Mouse (Mus musculus) MEL (cell line): ENCODE data around the gene Tmem121. TPM values are rescaled to one million over a fixed set of nuclear protein-coding genes. Genes with fewer than 3 reads are reported as not detected.

Experiments used
- DNase-seq: peaks from one replicate; pipeline ENCODE4 v3.0.0; 2011; ENCODE audit warnings: low read depth, low spot score
- H3K27ac ChIP-seq: 2 replicates; pipeline ENCODE4 v1.5.1; 2012; ENCODE audit warnings: low read depth, mild to moderate bottlenecking, control low read depth, low read length, moderate library complexity; ENCODE audit not compliant: control insufficient read depth
- H3K27me3 ChIP-seq, 2 experiments: fragments of 150-350 bp in 1 of 2; sonication (generic) in 1 of 2; 2 replicates each; pipeline ENCODE4 v1.6.1; 2012; ENCODE audit warnings: low read length in 2 of 2, mild to moderate bottlenecking in 2 of 2, improper control_type of control experiment in 1 of 2, moderate library complexity in 1 of 2; ENCODE audit not compliant: insufficient read depth in 2 of 2, control insufficient read depth in 1 of 2
- H3K36me3 ChIP-seq, 2 experiments: 2 replicates each; pipeline ENCODE4 v1.6.1; 2012 to 2014; ENCODE audit warnings: low read length in 2 of 2, improper control_type of control experiment in 1 of 2, inconsistent platforms in 1 of 2, mild to moderate bottlenecking in 1 of 2; ENCODE audit not compliant: insufficient read depth in 2 of 2, control insufficient read depth in 1 of 2
- H3K4me1 ChIP-seq, 2 experiments: fragments of 150-350 bp in 1 of 2; sonication (generic) in 1 of 2; 2 replicates each; pipeline ENCODE4 v1.6.1; 2012; ENCODE audit warnings: low read length in 2 of 2, improper control_type of control experiment in 1 of 2, mild to moderate bottlenecking in 1 of 2; ENCODE audit not compliant: insufficient read depth in 2 of 2, control insufficient read depth in 1 of 2
- H3K4me3 ChIP-seq, 2 experiments: fragments of 150-350 bp in 1 of 2; sonication (generic) in 1 of 2; 2 replicates each; pipeline ENCODE4 v1.5.1; 2012; ENCODE audit warnings: low read depth in 2 of 2, low read length in 2 of 2, mild to moderate bottlenecking in 2 of 2, moderate library complexity in 2 of 2, control low read depth in 1 of 2, improper control_type of control experiment in 1 of 2; ENCODE audit not compliant: control insufficient read depth in 1 of 2, insufficient read depth in 1 of 2
- H3K79me2 ChIP-seq: 2 replicates; pipeline ENCODE4 v1.6.1; 2012; ENCODE audit warnings: mild to moderate bottlenecking, low read length, moderate library complexity; ENCODE audit not compliant: control insufficient read depth, poor library complexity, insufficient read depth
- H3K9ac ChIP-seq: 2 replicates; pipeline ENCODE4 v1.6.1; 2012; ENCODE audit warnings: low read depth, mild to moderate bottlenecking, control low read depth, low read length, moderate library complexity; ENCODE audit not compliant: control insufficient read depth, poor library complexity, severe bottlenecking
- H3K9me3 ChIP-seq: fragments of 150-350 bp; sonication (generic); replicated peaks from 2 replicates; pipeline ENCODE4 v1.6.1; 2012; ENCODE audit warnings: mild to moderate bottlenecking, low read length, improper control_type of control experiment, moderate library complexity; ENCODE audit not compliant: insufficient read depth
- BHLHE40 ChIP-seq: IDR thresholded peaks from 2 replicates; pipeline ENCODE4 v1.6.1; 2012; ENCODE audit warnings: low read depth, mild to moderate bottlenecking, inconsistent platforms, low read length, improper control_type of control experiment, borderline replicate concordance
- CTCF ChIP-seq, 3 experiments: IDR thresholded peaks in 2 of 3; conservative IDR thresholded peaks in 1 of 3; 2 replicates each; pipeline ENCODE4 v1.5.1; 2011 to 2012; ENCODE audit warnings: low read length in 3 of 3, low read depth in 2 of 3, mild to moderate bottlenecking in 2 of 3, improper control_type of control experiment in 1 of 3, inconsistent platforms in 1 of 3, mixed read lengths in 1 of 3, moderate library complexity in 1 of 3; ENCODE audit not compliant: control insufficient read depth in 1 of 3, insufficient read depth in 1 of 3, poor library complexity in 1 of 3, severe bottlenecking in 1 of 3
- E2F4 ChIP-seq: IDR thresholded peaks from 2 replicates; pipeline ENCODE4 v1.6.1; 2011; ENCODE audit warnings: low read depth, low read length, improper control_type of control experiment, borderline replicate concordance
- EP300 ChIP-seq, 2 experiments: IDR thresholded peaks; 2 replicates each; pipeline ENCODE4 v1.6.1; 2011; ENCODE audit warnings: improper control_type of control experiment in 2 of 2, low read length in 2 of 2, low read depth in 1 of 2, mild to moderate bottlenecking in 1 of 2
- ETS1 ChIP-seq: IDR thresholded peaks from 2 replicates; pipeline ENCODE4 v1.6.1; 2012; ENCODE audit warnings: low read depth, mild to moderate bottlenecking, inconsistent platforms, low read length, improper control_type of control experiment, moderate library complexity
- GABPA ChIP-seq: IDR thresholded peaks from 2 replicates; pipeline ENCODE4 v1.6.1; 2012; ENCODE audit warnings: low read depth, mild to moderate bottlenecking, inconsistent platforms, low read length, improper control_type of control experiment, moderate library complexity
- GATA1 ChIP-seq: IDR thresholded peaks from 2 replicates; pipeline ENCODE4 v1.6.1; 2011; ENCODE audit warnings: low read depth, low read length, improper control_type of control experiment
- MAFK ChIP-seq: IDR thresholded peaks from 2 replicates; pipeline ENCODE4 v1.6.1; 2011; ENCODE audit warnings: low read depth, mild to moderate bottlenecking, low read length, improper control_type of control experiment, borderline replicate concordance
- MAX ChIP-seq: IDR thresholded peaks from 2 replicates; pipeline ENCODE4 v1.6.1; 2011; ENCODE audit warnings: low read length, improper control_type of control experiment
- NRF1 ChIP-seq: IDR thresholded peaks from 2 replicates; pipeline ENCODE4 v1.6.1; 2014; ENCODE audit warnings: low read depth, mild to moderate bottlenecking, inconsistent platforms, low read length, improper control_type of control experiment, moderate library complexity; ENCODE audit not compliant: poor library complexity, insufficient read depth, severe bottlenecking
- POLR2A ChIP-seq, 2 experiments: IDR thresholded peaks; 2 replicates each; pipeline ENCODE4 v1.6.1; 2011 to 2012; ENCODE audit warnings: low read length in 2 of 2, mild to moderate bottlenecking in 2 of 2, control low read depth in 1 of 2, improper control_type of control experiment in 1 of 2, low read depth in 1 of 2, moderate library complexity in 1 of 2; ENCODE audit not compliant: control insufficient read depth in 1 of 2, insufficient read depth in 1 of 2, poor library complexity in 1 of 2
- POLR2AphosphoS5 ChIP-seq: IDR thresholded peaks from 2 replicates; pipeline ENCODE4 v1.6.1; 2012; ENCODE audit warnings: low read depth, borderline replicate concordance, mild to moderate bottlenecking, inconsistent platforms, low read length, moderate library complexity, mixed read lengths
- RCOR1 ChIP-seq: IDR thresholded peaks from 2 replicates; pipeline ENCODE4 v1.6.1; 2012; ENCODE audit warnings: low read depth, mild to moderate bottlenecking, inconsistent platforms, low read length, improper control_type of control experiment
- TBP ChIP-seq: IDR thresholded peaks from 2 replicates; pipeline ENCODE4 v1.8.0; 2011; ENCODE audit warnings: low read depth, low read length, improper control_type of control experiment
- TCF12 ChIP-seq: IDR thresholded peaks from 2 replicates; pipeline ENCODE4 v1.6.1; 2014; ENCODE audit warnings: low read depth, mild to moderate bottlenecking, inconsistent platforms, low read length, improper control_type of control experiment, moderate library complexity
- UBTF ChIP-seq: IDR thresholded peaks from 2 replicates; pipeline ENCODE4 v1.6.1; 2012; ENCODE audit warnings: low read depth, mild to moderate bottlenecking, inconsistent platforms, low read length, improper control_type of control experiment, moderate library complexity, borderline replicate concordance; ENCODE audit not compliant: insufficient read depth
- USF2 ChIP-seq, 2 experiments: IDR thresholded peaks; 2 replicates each; pipeline ENCODE4 v1.6.1; 2011 to 2012; ENCODE audit warnings: improper control_type of control experiment in 2 of 2, low read length in 2 of 2, borderline replicate concordance in 1 of 2, inconsistent platforms in 1 of 2, low read depth in 1 of 2, mild to moderate bottlenecking in 1 of 2; ENCODE audit not compliant: insufficient read depth in 1 of 2
- ZMIZ1 ChIP-seq: IDR thresholded peaks from 2 replicates; pipeline ENCODE4 v1.6.1; 2012; ENCODE audit warnings: low read depth, mild to moderate bottlenecking, inconsistent platforms, low read length, improper control_type of control experiment, moderate library complexity
- ZNF384 ChIP-seq: IDR thresholded peaks from 2 replicates; pipeline ENCODE4 v1.6.1; 2012; ENCODE audit warnings: low read depth, mild to moderate bottlenecking, inconsistent platforms, low read length, improper control_type of control experiment
- polyA plus RNA-seq, 2 experiments: library from polyadenylated mRNA; stranded (reverse) in 1 of 2; unstranded in 1 of 2; fragments of >175 nt in 1 of 2; fragments of >200 nt in 1 of 2; gene quantifications; 2 replicates each; pipeline versions ENCODE4 v1.2.1 to v1.2.4; 2012; ENCODE audit warnings: low replicate concordance in 2 of 2, low read depth in 1 of 2; ENCODE audit not compliant: insufficient read length in 2 of 2, insufficient read depth in 1 of 2, missing spikeins in 1 of 2
- total RNA-seq: library from RNA; depleted of rRNA; stranded (reverse); fragments of 300-350 nt; gene quantifications from 2 replicates; pipeline ENCODE4 v1.2.3, GENCODE M21; 2012

Tmem121 gene
- total and polyA plus RNA-seq, 3 experiments, result 17.0 to 35.2 TPM; not detected in 1

DNA sequence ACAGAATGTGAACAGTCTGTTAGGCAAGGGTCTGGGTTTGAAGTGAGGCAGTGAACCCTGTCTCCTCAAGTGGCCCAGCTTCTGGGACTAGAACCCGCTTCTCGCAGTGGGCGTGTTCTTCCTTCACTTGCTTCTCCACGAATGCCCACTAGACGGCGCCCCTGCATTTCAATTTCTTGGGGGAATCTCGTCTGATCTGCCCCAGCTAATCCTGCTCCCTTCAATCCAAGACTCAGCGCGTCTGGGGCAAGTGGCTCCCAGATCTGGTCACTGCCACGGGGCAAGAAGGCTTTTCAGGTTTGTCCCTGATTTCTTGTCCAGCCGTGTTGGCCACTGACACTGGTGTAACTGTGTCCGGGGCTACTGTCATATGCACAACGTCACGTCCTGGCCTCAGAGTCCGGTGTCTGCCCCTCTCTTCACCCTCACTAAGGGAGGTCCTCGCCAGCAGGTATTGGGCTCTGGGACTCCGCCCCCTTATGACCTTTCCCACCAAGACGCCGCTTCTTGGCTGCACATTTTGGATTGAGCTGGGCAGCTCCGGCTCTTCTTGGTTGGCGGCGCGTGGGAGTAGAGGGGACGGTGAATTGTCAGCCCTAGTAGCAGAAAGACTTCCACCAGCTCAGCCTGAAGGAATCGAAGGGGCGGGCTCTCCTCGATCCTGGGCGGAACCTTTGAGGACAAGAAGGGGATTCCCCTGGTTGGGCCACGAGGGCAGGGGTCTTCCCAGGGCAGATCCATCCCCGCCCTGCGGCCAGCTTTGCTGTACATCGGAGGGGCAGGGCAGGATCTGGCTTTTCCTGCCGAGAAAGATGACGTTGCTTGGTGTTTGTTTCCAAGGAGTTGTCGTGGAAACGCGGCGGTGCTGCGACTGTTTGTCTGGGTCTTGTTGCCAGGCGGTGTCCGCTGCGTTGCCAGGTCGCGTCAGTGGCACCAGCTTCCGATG lies 39.3 kb upstream of the Tmem121 start, which contains the start of gene Crip1 (continued):
- TF ChIP-seq MAX (no peak), TCF12 (no peak), EP300 (IDR thresholded peaks at IDR 0.05; ENCODE audit: low read depth in 1 of 2, low read length in 2 of 2) (no peak)

GRCm38 (mm10) chr12:113147481-113147880 lies 38.2 kb upstream of the Tmem121 start:
- Histone ChIP-seq H3K4me3 (no peak overlapping the region), H3K27ac (no peak overlapping the region), H3K79me2 (no peaks in the 10 kb centered on the region; the same call in 1 of the 2 replicates), H3K4me1 (peaks cover 13 to 29% of the 10 kb centered on the region in 2 experiments), H3K9ac (no peak overlapping the region), H3K27me3 (no peaks in the 10 kb centered on the region), H3K36me3 (peaks cover 0 to 13% of the 10 kb centered on the region in 2 experiments; a peak in 2 of 4 replicates), H3K9me3 (no peaks in the 10 kb centered on the region)
- TF ChIP-seq NRF1, result no peak
- TF ChIP-seq BHLHE40, result no peak
- no peak for TF ChIP-seq E2F4
- TF ChIP-seq EP300 (IDR thresholded peaks at IDR 0.05; ENCODE audit: low read depth in 1 of 2, low read length in 2 of 2), result no peak
- no peak for TF ChIP-seq POLR2A (IDR thresholded peaks at IDR 0.05; ENCODE audit: control insufficient read depth in 1 of 2, insufficient read depth in 1 of 2, low read depth in 1 of 2, low read length in 2 of 2, poor library complexity in 1 of 2)
- TF ChIP-seq MAFK, result no peak
- TF ChIP-seq POLR2AphosphoS5, result no peak
- TF ChIP-seq ZNF384, result no peak
- no peak for TF ChIP-seq RCOR1
- DNase-seq, result no peak

GRCm38 (mm10) chr12:113148381-113149035 lies 37.2 kb upstream of the Tmem121 start:
- no peaks in the 10 kb centered on the region; the same call in 1 of the 2 replicates for H3K79me2 ChIP-seq
- no peaks in the 10 kb centered on the region for H3K27me3 ChIP-seq
- H3K4me3 ChIP-seq, result no peak overlapping the region
- peak overlapping the region; percentile 7; the same call in 1 of the 2 replicates for H3K9ac ChIP-seq
- H3K36me3 ChIP-seq, result peaks cover 0 to 13% of the 10 kb centered on the region in 2 experiments; a peak in 2 of 4 replicates
- H3K27ac ChIP-seq, result no peak overlapping the region
- DNase-seq, result peak; percentile 77
- H3K4me1 ChIP-seq, result peaks cover 13 to 36% of the 10 kb centered on the region in 2 experiments
- no peak for TF ChIP-seq ETS1
- no peak for TF ChIP-seq USF2 (IDR thresholded peaks at IDR 0.05; ENCODE audit: borderline replicate concordance in 1 of 2, insufficient read depth in 1 of 2, low read depth in 1 of 2, low read length in 2 of 2)
- TF ChIP-seq RCOR1, result no peak
- TF ChIP-seq CTCF (IDR thresholded peaks at IDR 0.05 in 2 of 3, conservative IDR thresholded peaks at IDR 0.05 in 1 of 3; ENCODE audit: control insufficient read depth in 1 of 3, insufficient read depth in 1 of 3, low read depth in 2 of 3, low read length in 3 of 3, poor library complexity in 1 of 3, severe bottlenecking in 1 of 3), result peak in 1 of 3 experiments; percentile 77; a peak in 2 of 6 replicates
- no peak for TF ChIP-seq UBTF
- 0 out of 2 replicates have a peak, but pooled peaks have one; percentile 37 for TF ChIP-seq TBP
- TF ChIP-seq ZMIZ1, result no peak
- peak; percentile 28; the same call in 1 of the 2 replicates for TF ChIP-seq GATA1
- no peak for TF ChIP-seq GABPA
- H3K9me3 ChIP-seq, result no peaks in the 10 kb centered on the region
